Mouse (Mus musculus): ENCODE results near the gene Slamf6. TPM values are rescaled to one million over a fixed set of nuclear protein-coding genes. Genes with fewer than 3 reads are reported as not detected.
A peak's percentile ranks its signal among the peaks of the same experiment; 100 is the strongest.

Gene Slamf6
- polyA plus RNA-seq, 1 experiment from 2014 or later = 22.2 TPM

DNA sequence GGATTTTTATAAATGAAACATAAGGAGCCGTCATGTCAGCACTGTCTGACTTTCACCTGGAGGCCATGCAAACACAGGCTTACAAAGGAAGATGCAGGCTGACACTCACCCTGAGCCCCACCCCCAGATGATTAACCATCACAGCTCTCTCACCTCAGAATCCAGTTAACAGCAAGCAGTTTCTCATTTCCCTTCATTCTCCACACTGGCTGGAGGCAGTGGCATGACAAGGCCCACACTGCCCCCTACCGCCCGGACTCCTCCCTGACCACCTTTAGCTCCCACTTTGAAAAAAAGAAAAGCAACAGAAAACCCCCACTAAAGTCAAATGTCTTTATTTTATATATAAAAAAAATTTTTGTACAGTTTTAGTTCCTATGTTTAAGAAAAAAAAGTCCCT is 83.3 kb downstream of the Slamf6 start:
- H3K4me3 ChIP-seq (ENCODE audit: low read length) = no peak overlapping the region
- 45% methylated on average over 3 of the region's 3 CpGs for WGBS
- ATAC-seq (replicated peaks; ENCODE audit: extremely low read depth, insufficient read depth, low FRiP score) = peak; percentile 67; the same call in 1 of the 2 replicates
- peaks cover 3% of the 10 kb centered on the region; the same call in 1 of the 2 replicates for H3K4me1 ChIP-seq (ENCODE audit: control insufficient read depth, insufficient read depth, low read length)
- no peak overlapping the region for H3K4me2 ChIP-seq (ENCODE audit: low read depth, low read length)
- no peak overlapping the region for H3K9ac ChIP-seq (ENCODE audit: low read length)
- H3K36me3 ChIP-seq (ENCODE audit: control insufficient read depth, insufficient read depth) = peaks cover 9% of the 10 kb centered on the region
- no peaks in the 10 kb centered on the region for H3K27me3 ChIP-seq (ENCODE audit: control insufficient read depth, insufficient read depth, low read length)
- H3K27ac ChIP-seq (ENCODE audit: low read length) = no peak overlapping the region
- no peaks in the 10 kb centered on the region for H3K9me3 ChIP-seq (replicated peaks; ENCODE audit: control insufficient read depth, low read length)

DNA sequence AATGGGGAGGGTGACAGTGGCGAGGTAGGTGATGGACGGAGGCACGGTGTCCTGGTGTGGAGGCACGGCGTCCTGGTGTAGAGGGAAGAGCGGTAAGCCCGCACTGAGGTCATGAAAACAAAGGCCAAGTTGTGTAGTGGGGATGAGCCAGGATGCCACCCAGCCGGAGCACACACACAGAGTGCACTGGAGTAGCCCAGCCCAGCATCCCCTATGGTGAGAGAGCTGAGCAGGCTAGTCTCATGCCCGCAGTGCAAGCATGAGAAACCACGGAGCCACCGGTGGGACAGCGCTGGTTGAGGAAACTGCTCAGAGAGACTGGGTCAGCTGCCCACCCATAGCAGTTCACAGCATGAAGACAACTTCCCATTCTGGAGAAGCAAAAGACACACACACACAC is 84.3 kb downstream of the Slamf6 start:
- Histone ChIP-seq H3K9me3 (replicated peaks; ENCODE audit: control insufficient read depth, low read length) (no peaks in the 10 kb centered on the region), H3K36me3 (ENCODE audit: control insufficient read depth, insufficient read depth) (peaks cover 16% of the 10 kb centered on the region), H3K4me1 (ENCODE audit: control insufficient read depth, insufficient read depth, low read length) (no peaks in the 10 kb centered on the region), H3K27ac (ENCODE audit: low read length) (no peak overlapping the region), H3K27me3 (ENCODE audit: control insufficient read depth, insufficient read depth, low read length) (no peaks in the 10 kb centered on the region), H3K4me2 (ENCODE audit: low read depth, low read length) (no peak overlapping the region), H3K9ac (ENCODE audit: low read length) (no peak overlapping the region), H3K4me3 (ENCODE audit: low read length) (no peak overlapping the region)
- ATAC-seq (replicated peaks; ENCODE audit: extremely low read depth, insufficient read depth, low FRiP score) = no peak
- 68% methylated on average over 12 of the region's 12 CpGs for WGBS

Other genes starting within 250 kb of the Slamf6 start
- gene Cd48, start 235.5 kb upstream of the Slamf6 start, polyA plus RNA-seq (2015; fragmentation: Nextera tagmentation; extraction: Ambion mirVana) = 6.4 and 11.2 TPM in 2 replicates
- gene Slamf1, start 150.4 kb upstream of the Slamf6 start, polyA plus RNA-seq (2015; fragmentation: Nextera tagmentation; extraction: Ambion mirVana) = 0.46 and 0.79 TPM in 2 replicates
- 2.0 and 2.6 TPM in 2 replicates for gene Cd84, start 77.8 kb upstream of the Slamf6 start, polyA plus RNA-seq (2015; fragmentation: Nextera tagmentation; extraction: Ambion mirVana)
- not detected in 2 replicates for gene Gm10521, start 21.9 kb upstream of the Slamf6 start, polyA plus RNA-seq (2015; fragmentation: Nextera tagmentation; extraction: Ambion mirVana)
- gene Vangl2, start 110.9 kb downstream of the Slamf6 start, polyA plus RNA-seq (2015; fragmentation: Nextera tagmentation; extraction: Ambion mirVana) = 7.3 and 7.5 TPM in 2 replicates
- gene Nhlh1, start 140.1 kb downstream of the Slamf6 start, polyA plus RNA-seq (2015; fragmentation: Nextera tagmentation; extraction: Ambion mirVana) = not detected in 2 replicates
- 170 and 179 TPM in 2 replicates for gene Copa, start 165.0 kb downstream of the Slamf6 start, polyA plus RNA-seq (2015; fragmentation: Nextera tagmentation; extraction: Ambion mirVana)
- 106 and 109 TPM in 2 replicates for gene Ncstn, start 165.3 kb downstream of the Slamf6 start, polyA plus RNA-seq (2015; fragmentation: Nextera tagmentation; extraction: Ambion mirVana)
- 130 and 135 TPM in 2 replicates for gene Pex19, start 209.2 kb downstream of the Slamf6 start, polyA plus RNA-seq (2015; fragmentation: Nextera tagmentation; extraction: Ambion mirVana)
- 117 and 129 TPM in 2 replicates for gene Dcaf8, start 230.6 kb downstream of the Slamf6 start, polyA plus RNA-seq (2015; fragmentation: Nextera tagmentation; extraction: Ambion mirVana)